Mouse (Mus musculus) erythroid progenitor cell, adult 5-6 weeks (primary cell): ENCODE measurements at regions not wholly inside any gene's neighbourhood (a gene's known extent, or its start where the extent isn't known, plus 50 kb on each side); places are given as distances from the start of the nearest gene placed in this dataset.

Experiments
- ATAC-seq: replicated peaks from 2 replicates; pipeline ENCODE4 v1.8.0; 2016; ENCODE audit warnings: moderate number of reproducible peaks, mild to moderate bottlenecking, moderate TSS enrichment, inconsistent platforms; ENCODE audit not compliant: poor library complexity, low FRiP score, severe bottlenecking

DNA sequence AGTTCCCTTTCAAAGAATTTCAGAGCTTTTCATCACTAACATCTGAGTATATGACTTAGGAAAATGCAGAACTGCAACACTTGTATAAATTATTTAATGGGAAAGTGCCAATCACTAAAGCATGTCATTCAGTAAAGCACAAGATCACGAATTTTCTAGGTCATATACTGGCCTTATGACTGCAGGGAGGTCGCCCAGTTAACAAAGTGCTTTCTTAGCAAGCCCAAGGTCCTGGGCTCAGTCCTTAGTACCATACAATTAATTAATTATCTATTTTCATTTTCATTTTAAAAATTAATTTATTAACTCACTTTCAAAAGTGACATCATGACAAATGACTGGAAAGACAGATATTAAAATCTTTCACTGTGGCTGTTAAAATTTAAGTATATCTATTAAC is 228.5 kb upstream of the Atp2b1 start:
- ATAC-seq, result no peak

- ATAC-seq, result no peak
Observed at GRCm38 (mm10) chr10:98686370-98686769, 227.8 kb upstream of the Atp2b1 start.

- no peak for ATAC-seq
Observed at GRCm38 (mm10) chr10:98691816-98692215, 222.4 kb upstream of the Atp2b1 start.

GRCm38 (mm10) chr10:98694690-98695370 is 219.4 kb upstream of the Atp2b1 start:
- no peak for ATAC-seq

DNA sequence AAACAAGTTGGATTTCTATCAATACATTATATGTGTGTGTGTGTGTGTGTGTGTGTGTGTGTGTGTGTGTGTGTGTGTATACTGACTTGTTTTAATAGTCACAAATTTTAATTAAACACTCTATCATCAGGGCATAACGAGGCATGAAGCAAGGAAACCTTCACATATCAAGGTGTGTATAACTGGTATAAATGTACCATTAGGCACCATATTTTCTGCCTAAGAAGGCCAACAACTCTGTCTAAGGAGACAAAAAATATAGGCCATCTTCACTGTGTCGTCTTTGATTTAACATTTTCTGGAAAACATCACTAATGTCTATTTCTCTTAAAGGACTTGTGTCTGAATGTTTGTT is 218.9 kb upstream of the Atp2b1 start:
- no peak for ATAC-seq

GRCm38 (mm10) chr10:98697866-98698265 is 216.3 kb upstream of the Atp2b1 start:
- ATAC-seq, result no peak

DNA sequence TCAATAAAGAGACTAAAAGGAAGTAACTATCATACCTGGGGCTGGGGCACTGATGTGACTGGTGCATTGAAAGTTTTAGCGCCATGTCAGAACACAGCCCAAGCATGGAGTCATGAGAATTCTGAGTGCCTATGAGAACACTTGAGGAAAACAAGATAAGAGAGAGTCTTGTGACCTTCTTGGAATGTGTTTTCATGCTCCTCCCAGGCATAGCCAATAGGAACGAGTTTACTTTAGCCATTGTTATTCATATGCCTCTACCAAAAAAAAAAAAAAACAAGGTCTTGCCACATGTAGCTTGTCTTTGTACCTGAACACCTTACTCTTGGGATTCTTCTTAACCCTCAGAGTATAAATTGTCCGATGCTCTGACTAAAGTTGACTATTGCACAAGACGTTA is 214.6 kb upstream of the Atp2b1 start:
- ATAC-seq, result no peak

- no peak for ATAC-seq
Observed at GRCm38 (mm10) chr10:98700407-98700806, 213.8 kb upstream of the Atp2b1 start.

DNA sequence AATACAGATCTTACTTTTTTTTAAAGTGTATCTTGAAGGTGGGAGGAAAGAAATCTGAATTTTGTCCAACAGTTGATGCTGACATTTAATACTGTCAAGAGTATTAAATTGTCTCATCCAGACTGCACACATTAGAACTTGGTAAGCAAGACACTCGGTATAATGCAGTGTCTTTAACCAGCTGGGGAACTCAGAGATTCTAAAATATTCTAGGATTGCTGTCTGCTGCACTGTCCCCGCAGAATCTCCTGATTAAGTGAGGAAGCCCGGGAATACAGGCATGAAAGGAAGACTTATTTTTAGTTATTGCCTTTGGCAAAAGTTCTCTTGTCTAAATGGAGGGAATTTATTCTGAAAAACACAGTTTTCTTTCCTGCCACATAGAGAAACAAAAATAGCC is 212.9 kb upstream of the Atp2b1 start:
- no peak for ATAC-seq

DNA sequence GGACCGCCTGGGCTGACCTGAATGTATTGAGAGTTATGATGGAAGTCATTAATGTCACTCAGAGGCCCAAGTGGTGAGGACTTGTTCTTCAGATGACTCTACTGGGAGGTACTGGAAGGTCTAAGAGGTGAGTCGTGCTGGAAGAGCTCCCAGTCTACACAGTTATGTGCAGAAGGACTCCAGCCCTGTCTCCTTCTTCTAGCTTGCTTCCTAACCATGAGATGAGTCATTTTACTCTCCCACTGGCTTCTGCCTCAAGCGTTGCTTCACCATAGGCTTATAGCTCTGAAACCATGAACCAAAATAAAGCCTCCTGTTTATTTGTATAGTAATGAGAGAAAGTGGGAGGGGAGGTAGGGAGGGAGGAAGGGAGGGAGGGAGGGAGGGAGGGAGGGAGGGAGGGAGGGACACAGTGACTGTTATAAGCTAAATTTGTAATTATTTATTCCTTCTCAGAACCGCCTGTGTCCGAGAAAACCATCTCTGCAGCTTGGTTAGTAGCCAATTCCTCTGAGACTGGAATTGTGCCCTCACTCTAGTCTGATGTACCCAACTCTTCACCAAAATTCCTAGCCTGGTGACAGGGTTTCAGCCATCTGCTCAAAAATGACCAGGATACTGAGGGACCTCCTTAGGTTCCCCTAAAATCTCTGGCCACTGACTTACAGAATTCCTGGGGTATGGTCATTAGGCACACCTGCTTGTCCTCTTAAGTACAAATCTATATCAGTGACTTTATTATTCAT is 211.6 kb upstream of the Atp2b1 start:
- ATAC-seq, result no peak

- ATAC-seq, result no peak
Observed at GRCm38 (mm10) chr10:98703642-98704293, 210.4 kb upstream of the Atp2b1 start.

DNA sequence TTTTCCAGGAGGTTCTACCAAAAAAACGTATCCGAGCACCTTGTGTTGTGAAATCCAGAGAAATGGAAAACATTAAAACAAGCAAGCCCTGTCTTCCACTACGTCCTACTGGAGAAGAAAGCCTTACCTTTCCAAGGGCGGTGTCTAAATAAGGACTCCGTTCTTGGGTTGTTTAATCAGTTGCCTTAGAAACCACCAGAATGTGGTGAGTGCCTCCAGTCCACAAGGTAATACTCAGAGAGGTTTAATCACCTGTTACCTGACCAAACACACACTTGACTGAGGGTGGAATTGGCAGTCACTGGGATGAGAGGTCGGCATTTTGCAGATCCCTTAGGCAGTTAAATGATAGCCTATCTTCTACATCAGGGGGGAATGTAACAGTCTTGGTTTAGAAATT is 209.6 kb upstream of the Atp2b1 start:
- ATAC-seq, result no peak

DNA sequence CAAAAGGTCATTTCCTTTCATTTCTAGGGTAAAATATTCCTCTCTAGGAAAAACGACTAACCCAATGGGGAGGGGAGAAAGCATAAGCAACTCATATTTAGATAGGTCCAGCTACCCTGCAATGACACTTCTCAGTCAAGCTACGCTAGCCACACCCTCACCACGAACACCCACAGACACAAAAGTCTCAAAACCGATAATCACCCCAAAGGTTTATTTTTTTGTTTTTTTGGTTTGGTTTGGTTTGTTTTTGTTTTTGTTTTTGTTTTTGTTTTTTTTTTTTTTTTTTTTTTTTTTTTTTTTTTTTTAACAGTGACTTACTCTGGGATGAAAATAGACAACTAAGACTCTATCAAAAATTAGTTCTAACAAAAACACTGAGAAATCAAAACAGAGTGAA is 196.3 kb upstream of the Atp2b1 start:
- ATAC-seq, result no peak

DNA sequence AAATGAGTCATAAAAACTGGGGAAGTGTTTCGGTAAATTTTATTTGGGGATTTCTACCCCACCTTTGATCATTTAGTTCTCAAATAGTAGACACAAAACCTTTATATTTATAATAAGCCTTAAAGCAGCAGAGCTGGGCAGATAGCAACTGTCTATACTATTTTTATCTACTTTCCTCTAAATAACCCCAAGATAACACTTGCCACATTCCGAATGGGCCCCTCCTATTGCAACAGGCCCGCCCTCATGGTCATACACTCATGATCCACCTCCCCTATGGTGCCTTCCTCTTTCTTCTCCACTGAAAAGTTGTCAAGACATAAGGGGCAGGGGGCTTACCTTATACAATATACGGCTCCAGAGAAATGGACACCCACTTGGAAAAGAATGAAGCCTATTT is 195.5 kb upstream of the Atp2b1 start:
- no peak for ATAC-seq

GRCm38 (mm10) chr10:98720256-98721005 is 193.8 kb upstream of the Atp2b1 start:
- ATAC-seq, result no peak

GRCm38 (mm10) chr10:98725110-98725509 is 189.1 kb upstream of the Atp2b1 start:
- ATAC-seq, result no peak

GRCm38 (mm10) chr10:98727130-98727529 is 187.1 kb upstream of the Atp2b1 start:
- ATAC-seq, result no peak

GRCm38 (mm10) chr10:98728396-98729030 is 185.7 kb upstream of the Atp2b1 start:
- no peak for ATAC-seq

GRCm38 (mm10) chr10:98733950-98734585 is 180.1 kb upstream of the Atp2b1 start:
- no peak for ATAC-seq
